Mouse (Mus musculus): ENCODE results near the gene Ankrd45.

DNA sequence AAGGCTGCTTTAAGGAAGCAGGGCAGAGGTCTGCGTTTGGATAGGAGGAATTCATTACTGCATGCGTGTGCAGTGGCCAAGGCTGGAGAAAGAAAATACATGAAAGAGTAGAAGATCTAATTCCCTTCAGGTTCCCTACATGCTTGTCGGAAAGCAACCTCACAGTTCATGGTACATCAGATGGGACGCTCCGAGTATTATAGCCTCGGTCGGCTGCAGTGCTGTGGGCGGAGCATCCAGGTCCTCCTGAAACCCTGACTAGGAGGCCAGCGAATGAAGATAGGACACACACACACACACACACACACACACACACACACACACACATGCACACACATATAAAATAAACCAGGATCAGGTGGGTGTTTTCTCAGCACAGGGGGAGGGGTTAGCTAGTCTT, 41.2 kb downstream of the Ankrd45 start:
- TF ChIP-seq CTCF (IDR thresholded peaks at IDR 0.05; ENCODE audit: low read depth), result no peak
- no peak for TF ChIP-seq EP300 (IDR thresholded peaks at IDR 0.05; ENCODE audit: low read depth)

All from heart, postnatal 0 days (tissue).